Mouse (Mus musculus) cerebellum, adult 2 months (tissue): ENCODE results near the gene Gm3676. TPM values are rescaled to one million over a fixed set of nuclear protein-coding genes. Genes with fewer than 3 reads are reported as not detected.
"Not testable (repeated sequence)": the region's sequence is repeated elsewhere in the genome, so short reads cannot be mapped to it uniquely, and the experiment has no call there.

Experiments
- DNase-seq, 2 experiments: peaks; one replicate each; pipeline ENCODE4 v3.0.0; 2021
- H3K27ac ChIP-seq: fragments of 200-500 bp; 2 replicates; pipeline ENCODE4 v1.5.1; 2012; ENCODE audit warnings: low read length, control low read depth, inconsistent platforms; ENCODE audit not compliant: insufficient read depth
- H3K27me3 ChIP-seq: fragments of 200-500 bp; 2 replicates; pipeline ENCODE4 v1.6.1; 2012; ENCODE audit warnings: inconsistent platforms, mild to moderate bottlenecking, low read length, moderate library complexity; ENCODE audit not compliant: control insufficient read depth, insufficient read depth
- H3K4me1 ChIP-seq: fragments of 200-500 bp; 2 replicates; pipeline ENCODE4 v1.6.1; 2011; ENCODE audit warnings: low read length; ENCODE audit not compliant: control insufficient read depth, insufficient read depth
- H3K4me3 ChIP-seq: fragments of 200-500 bp; replicated peaks from 2 replicates; pipeline ENCODE3; 2011; ENCODE audit warnings: mild to moderate bottlenecking, low read depth, low read length, control low read depth; ENCODE audit not compliant: insufficient read depth
- WGBS: fragments of 180-500 bp; shearing (Covaris S2); methylation state at CpG from one replicate; pipeline ENCODE4 v1.1.7; 2018; 5-methylcytosine and 5-hydroxymethylcytosine counted together
- polyA plus RNA-seq: library from polyadenylated mRNA; depleted of rRNA; stranded (reverse); fragments of >200 nt; gene quantifications from 2 replicates; pipeline ENCODE4 v1.2.3, GENCODE M21; 2012; rRNA removed

Gene Gm3676
- not detected in 2 replicates for polyA plus RNA-seq

DNA sequence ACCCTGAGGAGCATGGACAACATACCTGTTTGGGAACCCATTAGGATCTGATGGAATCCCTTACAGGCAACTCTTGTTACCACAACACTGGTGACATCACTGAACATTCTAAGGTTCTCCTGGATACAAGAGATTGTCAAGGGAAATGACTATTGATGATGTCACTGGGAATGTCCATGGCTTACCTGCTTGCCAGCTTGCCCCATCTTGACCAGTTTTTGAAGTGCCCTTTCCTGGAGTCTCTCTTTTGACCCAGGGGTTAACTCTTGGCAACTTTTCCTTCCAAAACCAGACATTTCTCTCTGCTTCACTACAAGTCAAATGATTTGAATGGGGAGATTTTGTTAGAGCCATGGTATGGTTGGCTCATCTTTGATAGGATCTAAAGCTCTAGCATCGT, at the start of gene Gm3676:
Gene Gm3676, minus strand, starts transcription at position 101 of the 400 bp plus-strand sequence.
- not testable (repeated sequence) for H3K4me1 ChIP-seq, H3K27me3 ChIP-seq, H3K4me3 ChIP-seq, H3K27ac ChIP-seq, DNase-seq
- no CpG with 5 or more reads among the region's 1 CpGs for WGBS

DNA sequence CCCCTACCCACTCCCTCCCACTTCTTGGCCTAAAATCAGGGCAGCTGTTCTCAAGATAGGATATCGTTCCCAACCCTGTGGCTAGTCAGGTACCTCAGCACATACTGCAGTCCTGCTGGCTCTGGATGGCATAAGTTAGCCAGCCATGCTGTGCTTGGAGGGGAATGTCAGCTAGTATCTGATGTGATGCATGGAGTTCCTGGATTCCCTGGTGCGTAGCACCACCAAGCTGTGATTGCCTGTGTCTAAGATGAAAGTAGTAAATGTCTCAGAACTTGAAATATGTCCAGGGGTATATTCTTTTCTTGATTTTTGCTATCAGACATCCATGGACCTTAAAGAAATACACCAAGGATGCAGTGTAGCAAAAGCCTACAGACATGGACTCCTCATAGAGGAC, 1.9 kb upstream of the Gm3676 start:
- H3K4me3 ChIP-seq, H3K4me1 ChIP-seq, DNase-seq, H3K27ac ChIP-seq, H3K27me3 ChIP-seq: not testable (repeated sequence)
- 84% methylated on average over 2 of the region's 2 CpGs for WGBS

DNA sequence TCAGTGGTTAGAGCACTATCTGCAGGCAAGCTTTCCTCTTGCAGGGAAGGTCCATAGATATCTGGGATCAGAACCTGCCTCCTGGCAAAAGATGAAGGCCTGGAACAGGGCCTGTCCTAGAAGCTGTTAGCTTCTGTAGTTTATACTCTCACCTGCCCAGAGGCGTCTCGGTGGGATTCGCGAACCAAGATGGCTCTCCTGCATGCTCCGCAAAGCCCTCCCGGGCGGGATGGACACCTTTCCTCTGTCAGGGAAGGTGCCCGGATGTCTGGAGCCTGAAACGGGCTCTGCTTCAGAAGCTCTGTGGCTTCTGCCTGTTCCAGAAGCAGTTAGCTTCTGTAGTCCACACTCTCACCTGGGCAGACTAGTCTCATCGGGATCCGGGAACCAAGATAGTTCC, 16.1 kb downstream of the Gm3676 start:
- not testable (repeated sequence) for DNase-seq, H3K27ac ChIP-seq, H3K4me3 ChIP-seq, H3K4me1 ChIP-seq, H3K27me3 ChIP-seq
- WGBS = 95% methylated on average over 10 of the region's 11 CpGs

DNA sequence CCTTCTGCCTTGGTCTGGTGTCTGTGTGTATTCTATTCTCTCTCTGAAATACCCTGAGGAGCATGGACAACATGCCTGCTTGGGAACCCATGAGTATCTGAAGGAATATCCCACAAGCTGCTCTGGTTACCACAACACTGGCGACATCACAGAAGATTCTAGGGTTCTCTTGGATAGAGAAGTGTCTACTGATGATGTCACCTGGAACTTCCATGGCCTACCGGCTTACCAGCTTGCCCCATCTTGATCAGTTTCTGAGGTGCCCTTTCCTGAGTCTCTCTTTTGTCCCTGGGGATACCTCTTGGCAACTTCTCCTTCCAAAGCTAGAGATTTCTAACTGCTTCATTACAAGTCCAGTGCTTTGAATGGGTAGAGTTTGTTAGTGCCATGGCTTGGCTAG, 21.8 kb downstream of the Gm3676 start, which contains the start of gene Gm3072:
Gene Gm3072, minus strand, starts transcription at position 101 of the 400 bp plus-strand sequence.
- not testable (repeated sequence) for H3K27me3 ChIP-seq, H3K4me3 ChIP-seq, H3K4me1 ChIP-seq, H3K27ac ChIP-seq, DNase-seq
- WGBS = 64% methylated on average over 1 of the region's 2 CpGs

DNA sequence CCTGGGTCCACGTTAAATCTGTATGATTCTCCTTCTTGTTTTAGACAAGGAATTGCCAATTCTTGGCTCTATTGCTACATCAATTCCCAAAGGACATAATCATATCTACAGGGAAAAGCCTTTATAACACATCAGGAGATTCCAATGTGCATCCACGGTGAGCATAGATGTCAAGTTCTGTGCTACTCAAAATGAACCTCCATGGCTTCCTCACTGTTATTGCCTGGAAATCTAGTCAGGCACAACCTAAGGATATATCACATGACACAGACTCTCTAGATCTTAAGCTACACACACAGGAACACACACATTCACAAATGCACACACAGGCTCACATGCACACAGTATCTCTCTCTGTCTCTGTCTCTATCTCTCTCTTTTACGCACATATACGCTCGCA, 23.8 kb downstream of the Gm3676 start:
- not testable (repeated sequence) for H3K27ac ChIP-seq, H3K4me3 ChIP-seq, DNase-seq, H3K27me3 ChIP-seq, H3K4me1 ChIP-seq
- WGBS = 86% methylated on average over 5 of the region's 5 CpGs

DNA sequence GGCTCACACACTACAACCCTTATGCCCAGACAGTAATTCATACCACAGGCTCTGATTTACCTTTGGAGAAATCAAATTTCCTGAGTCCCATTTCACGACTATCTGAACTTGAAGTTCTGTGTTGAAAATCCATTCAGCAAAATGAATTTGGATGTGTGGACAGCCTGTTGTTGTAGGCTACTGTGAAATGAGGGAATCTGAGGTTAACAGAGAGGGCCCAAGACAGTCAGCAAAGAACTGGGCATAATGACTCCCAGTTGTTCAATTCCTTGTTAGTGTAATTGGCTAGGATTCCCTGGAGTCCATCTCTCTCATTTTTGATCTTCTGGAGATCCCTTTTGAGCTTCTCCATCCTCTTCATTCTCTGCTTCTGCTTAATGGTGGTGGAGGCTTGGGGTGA, 35.6 kb downstream of the Gm3676 start:
- DNase-seq, H3K4me1 ChIP-seq: not testable (repeated sequence)

DNA sequence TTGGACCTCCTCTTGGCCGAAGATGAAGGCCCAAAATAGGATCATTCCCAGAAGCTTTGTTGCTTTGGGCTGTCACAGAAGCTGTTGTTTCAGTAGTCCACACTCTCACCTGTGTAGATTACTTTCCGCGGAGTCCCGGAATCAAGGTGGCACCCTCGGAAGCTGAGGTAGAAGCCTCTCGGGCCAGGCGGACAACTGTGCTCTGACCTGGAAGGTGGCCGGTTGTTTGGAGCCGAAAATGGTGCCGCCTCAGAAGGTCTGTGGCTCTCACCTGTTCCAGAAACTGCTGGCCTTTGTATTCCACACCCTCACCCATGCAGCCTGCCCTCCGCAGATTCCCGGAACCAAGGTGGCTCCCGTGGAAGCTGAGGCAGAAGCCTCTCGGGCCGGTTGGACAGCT, 45.4 kb downstream of the Gm3676 start:
- not testable (repeated sequence) for H3K27ac ChIP-seq, DNase-seq, H3K4me1 ChIP-seq, H3K27me3 ChIP-seq, H3K4me3 ChIP-seq
- WGBS = 92% methylated on average over 15 of the region's 15 CpGs

More for the DNA sequence above, 35.6 kb downstream of the Gm3676 start:
- H3K4me3 ChIP-seq, H3K27me3 ChIP-seq, H3K27ac ChIP-seq: not testable (repeated sequence)
- WGBS = 77% methylated on average over 1 of the region's 1 CpGs

Other genes with a start within 250 kb of the Gm3676 start
- not detected in 2 replicates for gene Gm6482, start 238.2 kb downstream of the Gm3676 start, polyA plus RNA-seq
- gene Gm7954, start 193.0 kb downstream of the Gm3676 start, polyA plus RNA-seq = not detected in 2 replicates
- gene Gm3486, start 157.0 kb downstream of the Gm3676 start, polyA plus RNA-seq = not detected in 2 replicates
- gene Gm7970, start 90.9 kb downstream of the Gm3676 start, polyA plus RNA-seq = not detected in 2 replicates
- gene 1700049E17Rik2, start 73.3 kb downstream of the Gm3676 start, polyA plus RNA-seq = not detected in 2 replicates
- gene Gm3072, start 21.9 kb downstream of the Gm3676 start, polyA plus RNA-seq = not detected in 2 replicates
- gene Gm8068, start 55.4 kb upstream of the Gm3676 start, polyA plus RNA-seq = not detected in 2 replicates
- gene Gm7929, start 104.1 kb upstream of the Gm3676 start, polyA plus RNA-seq = not detected in 2 replicates
- not detected in 2 replicates for gene Gm47189, start 126.0 kb upstream of the Gm3676 start, polyA plus RNA-seq